Mouse (Mus musculus) yolk sac, embryonic 10.5 days (tissue): ENCODE measurements around the gene Itpkc.
"Not testable (repeated sequence)": the region's sequence is repeated elsewhere in the genome, so short reads cannot be mapped to it uniquely, and the experiment has no call there.

Source experiments
- DNase-seq: peaks from one replicate; pipeline ENCODE4 v3.0.0-alpha.2; 2017; ENCODE audit warnings: low spot score

Itpkc gene

GRCm38 (mm10) chr7:27228281-27228821, at the start of gene Itpkc:
TSS of gene Itpkc (minus strand) at chr7:27228661.
- peak; percentile 95 for DNase-seq

GRCm38 (mm10) chr7:27277191-27277590, 48.7 kb upstream of the Itpkc start:
- DNase-seq = no peak

- DNase-seq = no peak
These were observed 47.6 kb upstream of the Itpkc start for GRCm38 (mm10) chr7:27276021-27276420.

GRCm38 (mm10) chr7:27274916-27275315, 46.5 kb upstream of the Itpkc start:
- no peak for DNase-seq

GRCm38 (mm10) chr7:27273739-27274351, 45.4 kb upstream of the Itpkc start:
- peak; percentile 63 for DNase-seq

- DNase-seq = no peak
These were observed 43.0 kb upstream of the Itpkc start for GRCm38 (mm10) chr7:27271423-27271822.

GRCm38 (mm10) chr7:27266515-27267128, 38.2 kb upstream of the Itpkc start:
- no peak for DNase-seq

- no peak for DNase-seq
These were observed 36.3 kb upstream of the Itpkc start for GRCm38 (mm10) chr7:27264761-27265160.

- DNase-seq = no peak
These were observed 33.4 kb upstream of the Itpkc start for GRCm38 (mm10) chr7:27261888-27262287.

GRCm38 (mm10) chr7:27260856-27261255, 32.4 kb upstream of the Itpkc start:
- no peak for DNase-seq

- DNase-seq = no peak
These were observed 31.3 kb upstream of the Itpkc start for GRCm38 (mm10) chr7:27259771-27260170.

- DNase-seq = no peak
These were observed 30.8 kb upstream of the Itpkc start for GRCm38 (mm10) chr7:27259271-27259721.

GRCm38 (mm10) chr7:27258205-27258899, 29.9 kb upstream of the Itpkc start, which contains the start of gene Numbl:
TSS of gene Numbl (plus strand) at chr7:27258433.
- peak; percentile 93 for DNase-seq

- no peak for DNase-seq
These were observed 29.4 kb upstream of the Itpkc start for GRCm38 (mm10) chr7:27257852-27258204.

GRCm38 (mm10) chr7:27257046-27257851, 28.8 kb upstream of the Itpkc start:
- DNase-seq = no peak

GRCm38 (mm10) chr7:27255721-27256120, 27.3 kb upstream of the Itpkc start:
- DNase-seq = peak; percentile 22

- peak; percentile 84 for DNase-seq
These were observed 23.5 kb upstream of the Itpkc start for GRCm38 (mm10) chr7:27251946-27252345.

- no peak for DNase-seq
These were observed 21.5 kb upstream of the Itpkc start for GRCm38 (mm10) chr7:27249928-27250327.

- no peak for DNase-seq
These were observed 20.7 kb upstream of the Itpkc start for GRCm38 (mm10) chr7:27249146-27249545.

GRCm38 (mm10) chr7:27244088-27244487, 15.6 kb upstream of the Itpkc start:
- DNase-seq = not testable (repeated sequence)

GRCm38 (mm10) chr7:27243211-27243610, 14.8 kb upstream of the Itpkc start:
- DNase-seq = no peak

GRCm38 (mm10) chr7:27238568-27238967, 10.1 kb upstream of the Itpkc start:
- DNase-seq = no peak
